Mouse (Mus musculus): ENCODE data around the gene Chuk. TPM values are rescaled to one million over a fixed set of nuclear protein-coding genes. Genes with fewer than 3 reads are reported as not detected.

Gene Chuk
- polyA plus RNA-seq, 1 experiment from 2014 or later: 37.5 TPM

GRCm38 (mm10) chr19:44080920-44081319, 26.4 kb downstream of the Chuk start:
- DNase-seq (ENCODE audit: low spot score) (no peak), ATAC-seq (replicated peaks; ENCODE audit: low FRiP score, low TSS enrichment, low read depth) (no peak)
- Histone ChIP-seq H3K9me3 (ENCODE audit: control insufficient read depth, low read length) (no peaks in the 10 kb centered on the region), H3K36me3 (ENCODE audit: control insufficient read depth, insufficient read depth, low read length) (peaks cover 71% of the 10 kb centered on the region), H3K27ac (ENCODE audit: low read depth) (no peak overlapping the region), H3K4me2 (ENCODE audit: low read length) (no peak overlapping the region), H3K4me1 (replicated peaks; ENCODE audit: control insufficient read depth, insufficient read depth, low read length) (no peaks in the 10 kb centered on the region), H3K27me3 (replicated peaks; ENCODE audit: control insufficient read depth, insufficient read depth, low read length) (no peaks in the 10 kb centered on the region), H3K9ac (ENCODE audit: low read length) (no peak overlapping the region), H3K4me3 (ENCODE audit: low read depth, low read length) (no peak overlapping the region)
- 95% methylated on average over 2 of the region's 2 CpGs for WGBS

DNA sequence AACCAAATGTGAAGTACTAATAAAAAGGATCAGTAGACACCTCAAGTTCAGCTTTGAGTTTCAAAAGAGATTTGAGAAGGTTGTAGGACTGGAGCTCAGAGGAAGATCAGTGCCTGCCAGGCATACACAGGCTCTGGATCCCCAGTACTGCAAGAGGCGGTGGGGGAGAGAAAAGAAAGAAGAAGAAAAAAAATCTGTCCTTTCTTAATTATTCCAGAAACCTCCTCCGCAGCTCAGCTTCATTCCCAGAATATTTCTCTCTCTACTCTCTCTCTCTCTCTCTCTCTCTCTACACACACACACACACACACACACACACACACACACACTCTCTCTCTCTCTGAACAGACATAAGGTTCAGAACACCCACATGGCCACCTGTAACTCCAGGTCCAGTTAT, 27.3 kb downstream of the Chuk start:
- Histone ChIP-seq H3K4me1 (replicated peaks; ENCODE audit: control insufficient read depth, insufficient read depth, low read length) (no peaks in the 10 kb centered on the region), H3K36me3 (ENCODE audit: control insufficient read depth, insufficient read depth, low read length) (peaks cover 71% of the 10 kb centered on the region), H3K4me3 (ENCODE audit: low read depth, low read length) (no peak overlapping the region), H3K4me2 (ENCODE audit: low read length) (no peak overlapping the region), H3K27ac (ENCODE audit: low read depth) (no peak overlapping the region), H3K9me3 (ENCODE audit: control insufficient read depth, low read length) (no peaks in the 10 kb centered on the region), H3K27me3 (replicated peaks; ENCODE audit: control insufficient read depth, insufficient read depth, low read length) (no peaks in the 10 kb centered on the region), H3K9ac (ENCODE audit: low read length) (no peak overlapping the region)
- ATAC-seq (replicated peaks; ENCODE audit: low FRiP score, low TSS enrichment, low read depth) (no peak), DNase-seq (ENCODE audit: low spot score) (no peak)
- 86% methylated on average over 2 of the region's 2 CpGs for WGBS

- no peak overlapping the region for H3K9ac ChIP-seq (ENCODE audit: low read length)
- WGBS: 85% methylated on average over 4 of the region's 4 CpGs
- ATAC-seq (replicated peaks; ENCODE audit: low FRiP score, low TSS enrichment, low read depth) (no peak), DNase-seq (ENCODE audit: low spot score) (no peak)
- H3K9me3 ChIP-seq (ENCODE audit: control insufficient read depth, low read length): no peaks in the 10 kb centered on the region
- no peaks in the 10 kb centered on the region for H3K27me3 ChIP-seq (replicated peaks; ENCODE audit: control insufficient read depth, insufficient read depth, low read length)
- H3K4me1 ChIP-seq (replicated peaks; ENCODE audit: control insufficient read depth, insufficient read depth, low read length): no peaks in the 10 kb centered on the region
- peaks cover 68% of the 10 kb centered on the region for H3K36me3 ChIP-seq (ENCODE audit: control insufficient read depth, insufficient read depth, low read length)
- H3K4me2 ChIP-seq (ENCODE audit: low read length): no peak overlapping the region
- H3K4me3 ChIP-seq (ENCODE audit: low read depth, low read length): no peak overlapping the region
- H3K27ac ChIP-seq (ENCODE audit: low read depth): no peak overlapping the region
These were observed 30.3 kb downstream of the Chuk start for GRCm38 (mm10) chr19:44077024-44077423.

DNA sequence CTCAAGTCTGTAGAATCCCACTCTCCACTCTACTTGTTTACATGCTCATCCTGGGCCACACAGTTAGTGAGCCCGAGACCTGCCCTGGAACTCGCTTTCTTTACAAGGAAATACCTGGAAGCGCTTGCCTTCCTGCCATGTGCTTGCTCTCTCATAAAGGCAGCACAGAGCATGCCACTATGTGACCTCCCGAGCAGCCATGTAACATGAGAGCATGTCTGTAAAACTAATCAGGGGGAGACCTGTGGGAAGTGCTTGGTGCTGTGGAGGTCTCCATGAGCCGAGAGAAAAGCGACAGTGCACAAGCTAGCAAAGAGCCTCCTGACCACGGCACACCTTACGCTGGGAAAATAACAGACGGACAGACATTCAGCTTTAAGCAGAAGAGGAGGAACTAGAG, 30.8 kb downstream of the Chuk start:
- 78% methylated on average over 9 of the region's 9 CpGs for WGBS
- Histone ChIP-seq H3K4me3 (ENCODE audit: low read depth, low read length) (no peak overlapping the region), H3K4me2 (ENCODE audit: low read length) (no peak overlapping the region), H3K27ac (ENCODE audit: low read depth) (no peak overlapping the region), H3K9ac (ENCODE audit: low read length) (no peak overlapping the region), H3K27me3 (replicated peaks; ENCODE audit: control insufficient read depth, insufficient read depth, low read length) (no peaks in the 10 kb centered on the region), H3K36me3 (ENCODE audit: control insufficient read depth, insufficient read depth, low read length) (peaks cover 65% of the 10 kb centered on the region), H3K9me3 (ENCODE audit: control insufficient read depth, low read length) (no peaks in the 10 kb centered on the region), H3K4me1 (replicated peaks; ENCODE audit: control insufficient read depth, insufficient read depth, low read length) (no peaks in the 10 kb centered on the region)
- DNase-seq (ENCODE audit: low spot score) (no peak), ATAC-seq (replicated peaks; ENCODE audit: low FRiP score, low TSS enrichment, low read depth) (no peak)

DNA sequence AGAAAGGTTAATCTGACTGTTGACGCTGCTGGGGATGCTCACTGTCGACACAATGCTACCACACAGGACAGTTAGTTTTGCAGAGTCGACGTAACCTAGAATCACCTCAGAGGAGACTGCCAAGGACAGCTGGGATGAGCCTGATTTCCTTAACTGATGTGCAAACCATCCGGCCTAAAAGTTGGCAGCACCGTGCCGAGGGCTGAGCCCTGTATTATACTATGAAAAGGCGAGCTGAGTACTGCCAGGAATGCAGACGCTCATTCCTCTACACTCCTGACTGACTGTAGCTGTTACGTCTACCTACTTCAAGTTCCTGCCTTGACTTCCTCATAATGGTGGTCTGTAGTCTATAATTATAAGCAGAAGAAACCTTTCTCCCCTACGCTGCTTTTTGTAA, 32.3 kb downstream of the Chuk start:
- no peaks in the 10 kb centered on the region for H3K9me3 ChIP-seq (ENCODE audit: control insufficient read depth, low read length)
- H3K36me3 ChIP-seq (ENCODE audit: control insufficient read depth, insufficient read depth, low read length): peaks cover 57% of the 10 kb centered on the region
- 82% methylated on average over 11 of the region's 11 CpGs for WGBS
- no peaks in the 10 kb centered on the region; the same call in 1 of the 2 replicates for H3K4me1 ChIP-seq (replicated peaks; ENCODE audit: control insufficient read depth, insufficient read depth, low read length)
- no peak overlapping the region for H3K27ac ChIP-seq (ENCODE audit: low read depth)
- H3K27me3 ChIP-seq (replicated peaks; ENCODE audit: control insufficient read depth, insufficient read depth, low read length): no peaks in the 10 kb centered on the region
- H3K4me2 ChIP-seq (ENCODE audit: low read length): no peak overlapping the region
- no peak overlapping the region for H3K4me3 ChIP-seq (ENCODE audit: low read depth, low read length)
- DNase-seq (ENCODE audit: low spot score): no peak
- no peak for ATAC-seq (replicated peaks; ENCODE audit: low FRiP score, low TSS enrichment, low read depth)
- no peak overlapping the region for H3K9ac ChIP-seq (ENCODE audit: low read length)

DNA sequence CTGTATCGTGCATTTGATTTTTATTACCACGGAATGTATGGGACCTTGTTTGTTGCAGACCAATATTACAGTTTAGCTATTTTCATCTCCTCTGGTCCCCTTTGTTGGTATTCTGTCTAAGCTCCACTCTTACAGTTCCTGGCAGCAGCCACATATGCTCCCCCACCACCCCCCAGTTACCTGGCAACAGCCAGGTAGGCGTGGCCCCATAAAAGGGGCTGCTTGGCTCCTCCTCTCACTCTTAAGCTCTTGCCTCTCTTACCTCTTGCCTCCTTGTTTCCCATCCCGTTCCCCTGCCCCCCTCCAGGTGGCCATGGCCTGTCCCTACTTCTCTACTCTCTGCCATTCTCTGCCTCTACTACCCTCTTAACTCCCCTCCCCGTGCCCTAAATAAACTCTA, 36.1 kb downstream of the Chuk start:
- no peaks in the 10 kb centered on the region for H3K9me3 ChIP-seq (ENCODE audit: control insufficient read depth, low read length)
- no peak overlapping the region for H3K9ac ChIP-seq (ENCODE audit: low read length)
- DNase-seq (ENCODE audit: low spot score) (no peak), ATAC-seq (replicated peaks; ENCODE audit: low FRiP score, low TSS enrichment, low read depth) (no peak)
- H3K4me3 ChIP-seq (ENCODE audit: low read depth, low read length): no peak overlapping the region
- H3K27ac ChIP-seq (ENCODE audit: low read depth): no peak overlapping the region
- WGBS: 49% methylated on average over 5 of the region's 5 CpGs
- no peaks in the 10 kb centered on the region for H3K27me3 ChIP-seq (replicated peaks; ENCODE audit: control insufficient read depth, insufficient read depth, low read length)
- peaks cover 8% of the 10 kb centered on the region for H3K4me1 ChIP-seq (replicated peaks; ENCODE audit: control insufficient read depth, insufficient read depth, low read length)
- H3K36me3 ChIP-seq (ENCODE audit: control insufficient read depth, insufficient read depth, low read length): peaks cover 26% of the 10 kb centered on the region
- H3K4me2 ChIP-seq (ENCODE audit: low read length): no peak overlapping the region

- Histone ChIP-seq H3K27me3 (replicated peaks; ENCODE audit: control insufficient read depth, insufficient read depth, low read length) (no peaks in the 10 kb centered on the region), H3K27ac (ENCODE audit: low read depth) (no peak overlapping the region), H3K36me3 (ENCODE audit: control insufficient read depth, insufficient read depth, low read length) (peaks cover 17% of the 10 kb centered on the region), H3K4me2 (ENCODE audit: low read length) (peak overlapping the region; percentile 91), H3K4me1 (replicated peaks; ENCODE audit: control insufficient read depth, insufficient read depth, low read length) (peaks cover 8% of the 10 kb centered on the region), H3K9ac (ENCODE audit: low read length) (peak overlapping the region; percentile 62), H3K4me3 (ENCODE audit: low read depth, low read length) (peak overlapping the region; percentile 77), H3K9me3 (ENCODE audit: control insufficient read depth, low read length) (no peaks in the 10 kb centered on the region)
- ATAC-seq (replicated peaks; ENCODE audit: low FRiP score, low TSS enrichment, low read depth) (no peak), DNase-seq (ENCODE audit: low spot score) (no peak)
- WGBS: 6% methylated on average over 4 of the region's 4 CpGs
These were observed 37.4 kb downstream of the Chuk start for GRCm38 (mm10) chr19:44069914-44070232.

GRCm38 (mm10) chr19:44069121-44069913, 38.0 kb downstream of the Chuk start, which contains the start of gene Erlin1:
TSS of gene Erlin1 (minus strand) at chr19:44069785.
- Histone ChIP-seq H3K4me1 (replicated peaks; ENCODE audit: control insufficient read depth, insufficient read depth, low read length) (peaks cover 8% of the 10 kb centered on the region), H3K4me2 (ENCODE audit: low read length) (peak within 1 kb of the TSS; percentile 91), H3K27me3 (replicated peaks; ENCODE audit: control insufficient read depth, insufficient read depth, low read length) (no peaks in the 10 kb centered on the region), H3K27ac (ENCODE audit: low read depth) (peak within 1 kb of the TSS; percentile 59; the same call in 1 of the 2 replicates), H3K4me3 (ENCODE audit: low read depth, low read length) (peak within 1 kb of the TSS; percentile 77), H3K9ac (ENCODE audit: low read length) (peak within 1 kb of the TSS; percentile 62), H3K9me3 (ENCODE audit: control insufficient read depth, low read length) (no peaks in the 10 kb centered on the region), H3K36me3 (ENCODE audit: control insufficient read depth, insufficient read depth, low read length) (peaks cover 19% of the 10 kb centered on the region)
- under 1% methylated on average over 75 of the region's 75 CpGs for WGBS
- ATAC-seq (replicated peaks; ENCODE audit: low FRiP score, low TSS enrichment, low read depth) (peak; percentile 88), DNase-seq (ENCODE audit: low spot score) (peak; percentile 91)

- Histone ChIP-seq H3K4me1 (replicated peaks; ENCODE audit: control insufficient read depth, insufficient read depth, low read length) (peaks cover 8% of the 10 kb centered on the region), H3K4me2 (ENCODE audit: low read length) (peak overlapping the region; percentile 91), H3K9ac (ENCODE audit: low read length) (no peak overlapping the region), H3K27me3 (replicated peaks; ENCODE audit: control insufficient read depth, insufficient read depth, low read length) (no peaks in the 10 kb centered on the region), H3K36me3 (ENCODE audit: control insufficient read depth, insufficient read depth, low read length) (peaks cover 17% of the 10 kb centered on the region), H3K4me3 (ENCODE audit: low read depth, low read length) (peak overlapping the region; percentile 77), H3K27ac (ENCODE audit: low read depth) (no peak overlapping the region), H3K9me3 (ENCODE audit: control insufficient read depth, low read length) (no peaks in the 10 kb centered on the region)
- DNase-seq (ENCODE audit: low spot score) (no peak), ATAC-seq (replicated peaks; ENCODE audit: low FRiP score, low TSS enrichment, low read depth) (no peak)
- WGBS: 75% methylated on average over 4 of the region's 4 CpGs
These were observed 39.0 kb downstream of the Chuk start for GRCm38 (mm10) chr19:44068232-44068631.
